Mouse (Mus musculus): ENCODE data around the gene Gm47969.

The Gm47969 gene

GRCm38 (mm10) chr1:83076190-83076917, 31.6 kb downstream of the Gm47969 start:
- DNase-seq, result no peak

- no peak for DNase-seq
Measured at GRCm38 (mm10) chr1:83077016-83077415, 32.3 kb downstream of the Gm47969 start.

- DNase-seq, result no peak
Measured at GRCm38 (mm10) chr1:83084790-83085189, 40.1 kb downstream of the Gm47969 start.

GRCm38 (mm10) chr1:83091268-83091667, 46.5 kb downstream of the Gm47969 start:
- no peak for DNase-seq
